Mouse (Mus musculus): Measurements from ENCODE around the gene Ppt2. TPM values are rescaled to one million over a fixed set of nuclear protein-coding genes. Genes with fewer than 3 reads are reported as not detected.
A peak's percentile ranks its signal among the peaks of the same experiment; 100 is the strongest.

Ppt2 gene
- polyA plus RNA-seq, 1 experiment: 12.7 TPM

DNA sequence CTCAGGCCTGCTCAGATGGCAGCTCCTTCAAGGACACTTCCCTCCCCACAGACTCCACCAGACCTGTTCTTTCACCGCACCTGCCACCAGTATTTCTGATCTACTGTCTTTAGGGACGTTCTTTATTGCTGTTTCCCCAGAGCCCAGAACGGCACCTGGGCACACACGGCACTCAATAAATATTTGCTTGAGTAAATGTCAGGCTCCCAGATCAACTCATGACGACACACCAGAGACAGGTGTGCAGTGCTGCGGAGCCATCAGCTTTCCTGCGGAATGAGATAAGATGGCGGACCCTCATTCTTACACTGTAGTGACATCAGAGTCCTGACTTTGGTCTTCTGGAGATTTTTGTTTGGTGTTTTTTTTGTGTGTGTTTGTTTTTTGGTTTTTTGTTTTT is 7.3 kb downstream of the Ppt2 start:
- no peaks in the 10 kb centered on the region for H3K36me3 ChIP-seq (ENCODE audit: control insufficient read depth, insufficient read depth)
- TF ChIP-seq FOSL1 (IDR thresholded peaks at IDR 0.05; ENCODE audit: insufficient read depth, low read length, poor library complexity, severe bottlenecking) (no peak), USF1 (IDR thresholded peaks at IDR 0.05; ENCODE audit: low read depth) (no peak), MYOD1 (IDR thresholded peaks at IDR 0.05; ENCODE audit: control insufficient read depth, insufficient read length, low read depth) (no peak)
- no peaks in the 10 kb centered on the region for H3K79me2 ChIP-seq (ENCODE audit: control insufficient read depth, insufficient read depth)
- H3K4me3 ChIP-seq (ENCODE audit: insufficient read depth, poor library complexity, severe bottlenecking): no peak overlapping the region
- no peaks in the 10 kb centered on the region for H3K27me3 ChIP-seq (ENCODE audit: control insufficient read depth, insufficient read depth, insufficient read length)
- H3K79me3 ChIP-seq (ENCODE audit: low read depth): no peaks in the 10 kb centered on the region
- H3ac ChIP-seq (ENCODE audit: control insufficient read depth, insufficient read length, low read depth): no peak overlapping the region

- peak; percentile 56 for TF ChIP-seq CTCF (IDR thresholded peaks at IDR 0.05; ENCODE audit: control insufficient read depth, insufficient read depth, insufficient read length)
- no peak for TF ChIP-seq CEBPB (IDR thresholded peaks at IDR 0.05; ENCODE audit: low read depth)
- TF ChIP-seq MAX (IDR thresholded peaks at IDR 0.05): no peak
- H3K79me2 ChIP-seq (ENCODE audit: control insufficient read depth, insufficient read depth): no peaks in the 10 kb centered on the region
- H3ac ChIP-seq (ENCODE audit: control insufficient read depth, insufficient read length, low read depth): no peak overlapping the region
- H3K27me3 ChIP-seq (ENCODE audit: control insufficient read depth, insufficient read depth, insufficient read length): no peaks in the 10 kb centered on the region
- no peak overlapping the region for H3K4me3 ChIP-seq (ENCODE audit: insufficient read depth, poor library complexity, severe bottlenecking)
- H3K79me3 ChIP-seq (ENCODE audit: low read depth): no peaks in the 10 kb centered on the region
- no peaks in the 10 kb centered on the region for H3K36me3 ChIP-seq (ENCODE audit: control insufficient read depth, insufficient read depth)
Measured at GRCm38 (mm10) chr17:34618999-34619398, 9.3 kb downstream of the Ppt2 start.

DNA sequence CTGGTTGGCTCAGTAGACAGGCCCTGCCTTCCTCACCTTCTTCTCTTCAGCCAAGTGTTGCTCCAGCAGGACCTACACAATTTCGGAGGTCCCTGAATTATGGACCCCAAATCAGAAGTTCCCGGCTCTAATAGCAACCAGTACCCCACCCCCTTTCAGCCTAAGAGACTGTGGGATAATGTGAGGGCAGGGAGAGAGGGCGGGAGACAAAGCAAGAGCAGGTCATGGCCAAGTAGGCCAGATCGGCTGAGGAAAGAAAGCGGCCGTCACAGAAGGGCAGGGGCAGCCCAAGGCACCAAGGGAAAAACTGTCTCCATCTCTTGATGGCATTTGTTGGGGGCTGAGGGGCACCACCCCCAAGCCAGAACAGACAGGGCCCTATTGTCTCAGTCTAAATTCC is 12.4 kb downstream of the Ppt2 start, which contains the start of gene Egfl8:
Gene Egfl8, minus strand, starts transcription at position 101 of the 400 bp plus-strand sequence.
- no peak for TF ChIP-seq MAX (IDR thresholded peaks at IDR 0.05)
- TF ChIP-seq USF1 (IDR thresholded peaks at IDR 0.05; ENCODE audit: low read depth): no peak
- no peak for TF ChIP-seq FOSL1 (IDR thresholded peaks at IDR 0.05; ENCODE audit: insufficient read depth, low read length, poor library complexity, severe bottlenecking)
- no peak for TF ChIP-seq CEBPB (IDR thresholded peaks at IDR 0.05; ENCODE audit: low read depth)
- Histone ChIP-seq H3K79me2 (ENCODE audit: control insufficient read depth, insufficient read depth) (no peaks in the 10 kb centered on the region), H3K79me3 (ENCODE audit: low read depth) (no peaks in the 10 kb centered on the region), H3K36me3 (ENCODE audit: control insufficient read depth, insufficient read depth) (peaks cover 7% of the 10 kb centered on the region), H3K4me3 (ENCODE audit: insufficient read depth, poor library complexity, severe bottlenecking) (no peak within 1 kb of the TSS), H3K27me3 (ENCODE audit: control insufficient read depth, insufficient read depth, insufficient read length) (no peaks in the 10 kb centered on the region), H3ac (ENCODE audit: control insufficient read depth, insufficient read length, low read depth) (no peak within 1 kb of the TSS)

- Histone ChIP-seq H3K79me3 (ENCODE audit: low read depth) (peaks cover 3% of the 10 kb centered on the region), H3K27me3 (ENCODE audit: control insufficient read depth, insufficient read depth, insufficient read length) (no peaks in the 10 kb centered on the region), H3ac (ENCODE audit: control insufficient read depth, insufficient read length, low read depth) (no peak overlapping the region), H3K4me3 (ENCODE audit: insufficient read depth, poor library complexity, severe bottlenecking) (no peak overlapping the region), H3K36me3 (ENCODE audit: control insufficient read depth, insufficient read depth) (peaks cover 12% of the 10 kb centered on the region), H3K79me2 (ENCODE audit: control insufficient read depth, insufficient read depth) (peaks cover 12% of the 10 kb centered on the region)
- TF ChIP-seq MYOG (IDR thresholded peaks at IDR 0.05; ENCODE audit: control insufficient read depth, extremely low read depth, insufficient read length) (no peak), CEBPB (IDR thresholded peaks at IDR 0.05; ENCODE audit: low read depth) (no peak), FOSL1 (IDR thresholded peaks at IDR 0.05; ENCODE audit: insufficient read depth, low read length, poor library complexity, severe bottlenecking) (no peak), MYOD1 (IDR thresholded peaks at IDR 0.05; ENCODE audit: control insufficient read depth, insufficient read length, low read depth) (no peak), USF1 (IDR thresholded peaks at IDR 0.05; ENCODE audit: low read depth) (no peak), CTCF (IDR thresholded peaks at IDR 0.05; ENCODE audit: control insufficient read depth, insufficient read depth, insufficient read length) (no peak), MAX (IDR thresholded peaks at IDR 0.05) (no peak)
Measured at GRCm38 (mm10) chr17:34613830-34614229, 14.5 kb downstream of the Ppt2 start.

DNA sequence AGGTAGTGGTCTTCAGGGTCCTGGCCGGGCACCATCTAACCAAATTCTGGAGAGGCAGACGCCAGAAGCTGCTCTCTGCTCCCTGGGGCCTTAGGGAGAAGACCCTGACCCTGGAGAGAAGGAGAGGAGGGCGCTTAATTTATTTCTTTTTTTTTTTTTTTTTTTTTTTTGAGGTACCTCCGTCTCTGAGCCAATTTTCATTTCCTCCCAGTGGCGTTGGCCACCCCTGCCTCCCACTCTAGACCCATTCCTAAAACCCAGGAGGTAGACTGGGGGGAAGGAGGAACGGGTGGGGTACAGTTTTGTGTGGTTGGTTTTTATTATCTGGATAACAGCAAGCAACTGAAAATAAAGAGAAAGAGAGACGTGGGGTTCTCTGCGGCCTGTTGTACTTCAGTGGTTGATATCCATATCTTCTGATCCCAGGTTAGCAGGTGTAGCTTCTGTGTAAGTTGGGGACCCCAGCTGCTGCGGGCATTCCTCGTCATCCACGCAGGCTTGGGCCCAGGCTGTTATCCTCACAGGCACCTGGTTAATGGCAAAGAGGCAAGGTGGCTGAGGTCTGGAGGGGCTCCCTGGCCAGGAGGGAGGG is 15.2 kb downstream of the Ppt2 start:
- H3K79me3 ChIP-seq (ENCODE audit: low read depth): peaks cover 4% of the 10 kb centered on the region
- no peak overlapping the region for H3ac ChIP-seq (ENCODE audit: control insufficient read depth, insufficient read length, low read depth)
- H3K36me3 ChIP-seq (ENCODE audit: control insufficient read depth, insufficient read depth): peaks cover 12% of the 10 kb centered on the region
- no peaks in the 10 kb centered on the region for H3K27me3 ChIP-seq (ENCODE audit: control insufficient read depth, insufficient read depth, insufficient read length)
- H3K79me2 ChIP-seq (ENCODE audit: control insufficient read depth, insufficient read depth): peaks cover 18% of the 10 kb centered on the region
- TF ChIP-seq MAX (IDR thresholded peaks at IDR 0.05) (no peak), CEBPB (IDR thresholded peaks at IDR 0.05; ENCODE audit: low read depth) (no peak), FOSL1 (IDR thresholded peaks at IDR 0.05; ENCODE audit: insufficient read depth, low read length, poor library complexity, severe bottlenecking) (no peak), CTCF (IDR thresholded peaks at IDR 0.05; ENCODE audit: control insufficient read depth, insufficient read depth, insufficient read length) (no peak), USF1 (IDR thresholded peaks at IDR 0.05; ENCODE audit: low read depth) (no peak), MYOD1 (IDR thresholded peaks at IDR 0.05; ENCODE audit: control insufficient read depth, insufficient read length, low read depth) (no peak), MYOG (IDR thresholded peaks at IDR 0.05; ENCODE audit: control insufficient read depth, extremely low read depth, insufficient read length) (no peak)
- no peak overlapping the region for H3K4me3 ChIP-seq (ENCODE audit: insufficient read depth, poor library complexity, severe bottlenecking)

GRCm38 (mm10) chr17:34611050-34611449 is 17.3 kb downstream of the Ppt2 start:
- no peak for TF ChIP-seq CEBPB (IDR thresholded peaks at IDR 0.05; ENCODE audit: low read depth)
- no peak for TF ChIP-seq MYOD1 (IDR thresholded peaks at IDR 0.05; ENCODE audit: control insufficient read depth, insufficient read length, low read depth)
- no peak for TF ChIP-seq CTCF (IDR thresholded peaks at IDR 0.05; ENCODE audit: control insufficient read depth, insufficient read depth, insufficient read length)
- TF ChIP-seq MYOG (IDR thresholded peaks at IDR 0.05; ENCODE audit: control insufficient read depth, extremely low read depth, insufficient read length): no peak
- no peak for TF ChIP-seq USF1 (IDR thresholded peaks at IDR 0.05; ENCODE audit: low read depth)
- TF ChIP-seq FOSL1 (IDR thresholded peaks at IDR 0.05; ENCODE audit: insufficient read depth, low read length, poor library complexity, severe bottlenecking): no peak
- no peak for TF ChIP-seq MAX (IDR thresholded peaks at IDR 0.05)
- Histone ChIP-seq H3K36me3 (ENCODE audit: control insufficient read depth, insufficient read depth) (peaks cover 12% of the 10 kb centered on the region), H3ac (ENCODE audit: control insufficient read depth, insufficient read length, low read depth) (no peak overlapping the region), H3K79me3 (ENCODE audit: low read depth) (peaks cover 23% of the 10 kb centered on the region), H3K79me2 (ENCODE audit: control insufficient read depth, insufficient read depth) (peaks cover 39% of the 10 kb centered on the region), H3K4me3 (ENCODE audit: insufficient read depth, poor library complexity, severe bottlenecking) (no peak overlapping the region), H3K27me3 (ENCODE audit: control insufficient read depth, insufficient read depth, insufficient read length) (no peaks in the 10 kb centered on the region)

Measured in C2C12 (cell line).